Comparison of ENCODE assay signal across 7 mouse cellular contexts in genomic region chr11:40732997-40733338, GRCm38 (mm10). TPM values are rescaled to one million over a fixed set of nuclear protein-coding genes. Genes with fewer than 3 reads are reported as not detected.
DNase-seq lines count a peak whose midpoint lies in the region; ATAC-seq and TF ChIP-seq lines count a peak whose summit lies in the region.

No protein-coding gene starts in this region.

- no peak for TF ChIP-seq POLR2A in spleen, adult 2 months (IDR thresholded peaks at IDR 0.05; ENCODE audit: low read depth, low read length)

- H3K36me3 ChIP-seq in spleen, adult 2 months (ENCODE audit: control insufficient read depth, insufficient read depth, low read length) = peaks cover 7% of the 10 kb centered on the region
- peaks cover 27% of the 10 kb centered on the region for H3K36me3 ChIP-seq in forebrain, embryonic 12.5 days (replicated peaks)
- peaks cover 67% of the 10 kb centered on the region for H3K36me3 ChIP-seq in liver, embryonic 12.5 days
- H3K36me3 ChIP-seq in stomach, embryonic 16.5 days (ENCODE audit: control insufficient read depth, insufficient read depth, low read length) = peaks cover 9% of the 10 kb centered on the region

- no peaks in the 10 kb centered on the region for H3K9me3 ChIP-seq in forebrain, embryonic 12.5 days
- H3K9me3 ChIP-seq in liver, embryonic 12.5 days (replicated peaks) = no peaks in the 10 kb centered on the region
- H3K9me3 ChIP-seq in stomach, embryonic 16.5 days (replicated peaks; ENCODE audit: control insufficient read depth, low read length) = no peaks in the 10 kb centered on the region

- H3K27ac ChIP-seq in spleen, adult 2 months (ENCODE audit: insufficient read depth, low read length) = no peak overlapping the region
- H3K27ac ChIP-seq in forebrain, embryonic 12.5 days = no peak overlapping the region
- peak overlapping the region; percentile 90 for H3K27ac ChIP-seq in liver, embryonic 12.5 days
- H3K27ac ChIP-seq in stomach, embryonic 16.5 days (ENCODE audit: low read length) = peak overlapping the region; percentile 47; the same call in 1 of the 2 replicates

- H3K4me2 ChIP-seq in forebrain, embryonic 12.5 days = peak overlapping the region; percentile 76
- H3K4me2 ChIP-seq in liver, embryonic 12.5 days = peak overlapping the region; percentile 76
- peak overlapping the region; percentile 86 for H3K4me2 ChIP-seq in stomach, embryonic 16.5 days (ENCODE audit: low read depth, low read length)

- peak; percentile 52; the same call in 1 of the 2 replicates for ATAC-seq in forebrain, embryonic 12.5 days (ENCODE audit: low FRiP score)
- peak; percentile 69 for ATAC-seq in liver, embryonic 12.5 days
- ATAC-seq in stomach, embryonic 16.5 days (ENCODE audit: insufficient read depth, low FRiP score) = peak; percentile 8; the same call in 1 of the 2 replicates

- no peak for TF ChIP-seq CTCF in spleen, adult 2 months (IDR thresholded peaks at IDR 0.05; ENCODE audit: extremely low read depth, insufficient read depth, insufficient read length, insufficient replicate concordance)

- peaks cover 3% of the 10 kb centered on the region; the same call in 1 of the 2 replicates for H3K4me1 ChIP-seq in spleen, adult 2 months (ENCODE audit: control insufficient read depth, insufficient read depth, insufficient read length)
- H3K4me1 ChIP-seq in forebrain, embryonic 12.5 days = peaks cover 26% of the 10 kb centered on the region
- peaks cover 40% of the 10 kb centered on the region for H3K4me1 ChIP-seq in liver, embryonic 12.5 days
- peaks cover 17% of the 10 kb centered on the region for H3K4me1 ChIP-seq in stomach, embryonic 16.5 days (ENCODE audit: control insufficient read depth, insufficient read depth, low read length)

- WGBS in spleen, adult 2 months = 1% methylated on average over 14 of the region's 14 CpGs
- 1% methylated on average over 14 of the region's 14 CpGs for WGBS in forebrain, embryonic 12.5 days
- under 1% methylated on average over 14 of the region's 14 CpGs for WGBS in liver, embryonic 12.5 days (ENCODE audit: insufficient replicate concordance)
- WGBS in stomach, embryonic 16.5 days = 1% methylated on average over 14 of the region's 14 CpGs

- no peaks in the 10 kb centered on the region for H3K27me3 ChIP-seq in spleen, adult 2 months (ENCODE audit: control insufficient read depth, insufficient read depth, low read length)
- H3K27me3 ChIP-seq in forebrain, embryonic 12.5 days = no peaks in the 10 kb centered on the region
- no peaks in the 10 kb centered on the region for H3K27me3 ChIP-seq in liver, embryonic 12.5 days (replicated peaks)
- no peaks in the 10 kb centered on the region for H3K27me3 ChIP-seq in stomach, embryonic 16.5 days (ENCODE audit: control insufficient read depth, insufficient read depth, low read length)

- peak in 1 of 2 experiments; percentile 3 for DNase-seq in spleen, adult 2 months (ENCODE audit: low read depth in 1 of 2, low spot score in 2 of 2)
- no peak for DNase-seq in spleen, adult 12 weeks (ENCODE audit: low spot score)
- DNase-seq in gastrocnemius, postnatal 10 days = no peak
- no peak for DNase-seq in right cerebral cortex, adult 18-20 months

- peak overlapping the region; percentile 55 for H3K9ac ChIP-seq in forebrain, embryonic 12.5 days
- H3K9ac ChIP-seq in liver, embryonic 12.5 days = peak overlapping the region; percentile 83
- H3K9ac ChIP-seq in stomach, embryonic 16.5 days (ENCODE audit: low read length) = peak overlapping the region; percentile 76

- peak overlapping the region; percentile 31 for H3K4me3 ChIP-seq in spleen, adult 2 months (ENCODE audit: extremely low read depth, insufficient read depth, insufficient read length)
- peak overlapping the region; percentile 88 for H3K4me3 ChIP-seq in forebrain, embryonic 12.5 days (replicated peaks)
- H3K4me3 ChIP-seq in liver, embryonic 12.5 days = peak overlapping the region; percentile 89
- H3K4me3 ChIP-seq in stomach, embryonic 16.5 days (replicated peaks; ENCODE audit: low read length) = peak overlapping the region; percentile 71

RNA-seq across cellular contexts. Expression of gene Hmmr, which starts 0.3 kb away (rescaled TPM):
- polyA plus RNA-seq in spleen, adult 2 months (2012; rRNA removed) = 2.6 and 2.9 TPM in 2 replicates
- polyA plus RNA-seq in forebrain, embryonic 12.5 days (2016; fragmentation: Nextera tagmentation; extraction: Ambion mirVana) = 64.3 and 68.3 TPM in 2 replicates
- polyA plus RNA-seq in liver, embryonic 12.5 days (2016; fragmentation: Nextera tagmentation; extraction: Ambion mirVana) = 80.7 and 80.9 TPM in 2 replicates
- polyA plus RNA-seq in stomach, embryonic 16.5 days (2015; fragmentation: Nextera tagmentation; extraction: Ambion mirVana) = 38.4 and 41.1 TPM in 2 replicates
- 1 to 10 TPM; 3.7 to 4.5 TPM for total RNA-seq in gastrocnemius, postnatal 10 days (2021)

RNA-seq across cellular contexts. Expression of gene Nudcd2, which starts 0.5 kb away (rescaled TPM):
- 7.4 TPM in 2 replicates for polyA plus RNA-seq in spleen, adult 2 months (2012; rRNA removed)
- 151 and 171 TPM in 2 replicates for polyA plus RNA-seq in forebrain, embryonic 12.5 days (2016; fragmentation: Nextera tagmentation; extraction: Ambion mirVana)
- polyA plus RNA-seq in liver, embryonic 12.5 days (2016; fragmentation: Nextera tagmentation; extraction: Ambion mirVana) = 128 TPM in 2 replicates
- polyA plus RNA-seq in stomach, embryonic 16.5 days (2015; fragmentation: Nextera tagmentation; extraction: Ambion mirVana) = 121 and 129 TPM in 2 replicates
- total RNA-seq in gastrocnemius, postnatal 10 days (2021) = 10 to 100 TPM; 20.9 to 27.9 TPM

RNA-seq across cellular contexts. Expression of gene Ccng1, which starts 22.1 kb away (rescaled TPM):
- 6.7 and 7.9 TPM in 2 replicates for polyA plus RNA-seq in spleen, adult 2 months (2012; rRNA removed)
- 35.4 and 37.7 TPM in 2 replicates for polyA plus RNA-seq in forebrain, embryonic 12.5 days (2016; fragmentation: Nextera tagmentation; extraction: Ambion mirVana)
- 32.1 and 32.9 TPM in 2 replicates for polyA plus RNA-seq in liver, embryonic 12.5 days (2016; fragmentation: Nextera tagmentation; extraction: Ambion mirVana)
- polyA plus RNA-seq in stomach, embryonic 16.5 days (2015; fragmentation: Nextera tagmentation; extraction: Ambion mirVana) = 61.8 and 75.7 TPM in 2 replicates
- 100 to 1,000 TPM; 461 to 588 TPM for total RNA-seq in gastrocnemius, postnatal 10 days (2021)

RNA-seq across cellular contexts. Expression of gene Mat2b, which starts 38.0 kb away (rescaled TPM):
- 26.3 and 28.3 TPM in 2 replicates for polyA plus RNA-seq in spleen, adult 2 months (2012; rRNA removed)
- polyA plus RNA-seq in forebrain, embryonic 12.5 days (2016; fragmentation: Nextera tagmentation; extraction: Ambion mirVana) = 80.3 and 84.8 TPM in 2 replicates
- 64.8 and 65.8 TPM in 2 replicates for polyA plus RNA-seq in liver, embryonic 12.5 days (2016; fragmentation: Nextera tagmentation; extraction: Ambion mirVana)
- polyA plus RNA-seq in stomach, embryonic 16.5 days (2015; fragmentation: Nextera tagmentation; extraction: Ambion mirVana) = 94.3 and 96.9 TPM in 2 replicates
- 10 to 100 TPM; 55.3 to 61.3 TPM for total RNA-seq in gastrocnemius, postnatal 10 days (2021)

Comparison
In these comparisons a context has a peak if more than half of its experiments do, and no peak if none do; other contexts are left out.
1. H3K27ac ChIP-seq: peak in liver, embryonic 12.5 days (single experiment) and stomach, embryonic 16.5 days (single experiment); none in spleen, adult 2 months (single experiment) and forebrain, embryonic 12.5 days (single experiment).
2. H3K4me3 ChIP-seq: peak in every context shown above with its lines; median percentile 89 in liver, embryonic 12.5 days; 88 in forebrain, embryonic 12.5 days; 71 in stomach, embryonic 16.5 days; 31 in spleen, adult 2 months.
3. ATAC-seq: peak in every context shown above with its lines; median percentile 69 in liver, embryonic 12.5 days; 52 in forebrain, embryonic 12.5 days; 8 in stomach, embryonic 16.5 days.
4. RNA of gene Hmmr, which starts 0.3 kb away (polyA plus RNA-seq): 80.7 to 80.9 TPM in liver, embryonic 12.5 days, 64.3 to 68.3 TPM in forebrain, embryonic 12.5 days and 38.4 to 41.1 TPM in stomach, embryonic 16.5 days; 2.6 to 2.9 TPM in spleen, adult 2 months; every median in the first group is over 10 times any median in the second.
5. RNA of gene Nudcd2, which starts 0.5 kb away (polyA plus RNA-seq): 151 to 171 TPM in forebrain, embryonic 12.5 days, 121 to 129 TPM in stomach, embryonic 16.5 days and 128 TPM in liver, embryonic 12.5 days; 7.4 TPM in spleen, adult 2 months; every median in the first group is over 10 times any median in the second.
6. Peak in every context shown above with its lines, with median percentiles within 50 percentile points of each other: H3K4me2 ChIP-seq and H3K9ac ChIP-seq.